Mouse (Mus musculus) mouse embryonic stem cell (cell line): ENCODE measurements around the gene Slc35c1.

Source experiments
- in situ Hi-C, 2 experiments: fragments of 300-500 bp; cut with MboI; formaldehyde crosslinking; loops; 1 replicate in 1 of 2; 3 replicates in 1 of 2; pipeline ENCODE4 v1.14.3; 2019 to 2020; ENCODE audit warnings: low sequenced_read_pairs in 2 of 2, low pct_unique_long_range_greater_than_20kb in 1 of 2, mixed read lengths in 1 of 2; ENCODE audit not compliant: unreplicated experiment in 1 of 2

Slc35c1 gene

GRCm38 (mm10) chr2:92424462-92425308, 35.7 kb downstream of the Slc35c1 start:
- in situ Hi-C loops: no loop called here

GRCm38 (mm10) chr2:92423702-92424461, 36.5 kb downstream of the Slc35c1 start:
- in situ Hi-C loops: no loop called here

GRCm38 (mm10) chr2:92423156-92423555, 37.2 kb downstream of the Slc35c1 start:
- in situ Hi-C loops: no loop called here

- in situ Hi-C loops: no loop called here
Measured at GRCm38 (mm10) chr2:92422388-92423135, 37.8 kb downstream of the Slc35c1 start.

- in situ Hi-C loops: no loop called here
Measured at GRCm38 (mm10) chr2:92421723-92422387, 38.5 kb downstream of the Slc35c1 start.

- in situ Hi-C loops: no loop called here
Measured at GRCm38 (mm10) chr2:92411705-92412104, 48.6 kb downstream of the Slc35c1 start.

GRCm38 (mm10) chr2:92408309-92409045, 51.9 kb downstream of the Slc35c1 start:
- in situ Hi-C loops: no loop called here

GRCm38 (mm10) chr2:92405687-92406086, 54.7 kb downstream of the Slc35c1 start:
- in situ Hi-C loops: no loop called here

- in situ Hi-C loops: no loop called here
Measured at GRCm38 (mm10) chr2:92404737-92405136, 55.6 kb downstream of the Slc35c1 start.

GRCm38 (mm10) chr2:92403776-92404319, 56.5 kb downstream of the Slc35c1 start:
- in situ Hi-C loops: no loop called here
